Mouse (Mus musculus): ENCODE results near the gene 2310057J18Rik.
"Not testable (repeated sequence)": the region's sequence is repeated elsewhere in the genome, so short reads cannot be mapped to it uniquely, and the experiment has no call there.

The 2310057J18Rik gene

DNA sequence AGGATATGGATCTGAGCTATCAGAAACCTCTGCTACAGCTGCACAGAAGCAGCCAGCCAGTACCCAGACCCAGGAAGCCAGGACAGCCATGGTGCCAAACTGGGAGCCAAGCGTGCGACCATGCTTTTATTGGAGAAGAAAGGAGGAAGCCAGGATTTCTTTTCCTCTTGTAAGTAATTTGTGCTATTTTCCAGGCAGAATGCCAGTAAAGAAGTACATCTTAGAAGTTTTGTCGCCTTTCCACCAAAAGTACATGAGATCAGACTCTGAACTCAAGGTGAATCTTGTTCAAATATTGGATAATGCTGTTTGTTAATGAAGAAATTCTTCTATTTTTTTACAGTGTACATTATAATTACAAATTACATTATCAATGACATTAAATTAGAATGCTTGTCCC is at the start of gene 2310057J18Rik:
Gene 2310057J18Rik, minus strand, starts transcription at position 101 of the 400 bp plus-strand sequence.
- no peak for DNase-seq

DNA sequence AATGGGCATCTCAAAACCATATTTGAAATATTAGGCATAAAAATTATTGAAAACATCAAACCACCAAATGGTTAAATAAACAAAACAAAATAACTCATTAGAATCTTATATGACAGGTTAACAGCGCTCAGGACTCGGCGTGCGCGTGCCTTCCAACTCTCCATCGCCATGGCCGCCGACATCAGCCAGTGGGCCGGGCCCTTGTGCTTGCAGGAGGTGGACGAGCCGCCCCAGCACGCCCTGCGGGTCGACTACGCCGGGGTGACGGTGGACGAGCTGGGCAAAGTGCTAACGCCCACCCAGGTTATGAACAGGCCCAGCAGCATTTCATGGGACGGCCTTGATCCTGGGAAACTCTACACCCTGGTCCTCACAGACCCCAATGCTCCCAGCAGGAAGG is 43.9 kb upstream of the 2310057J18Rik start:
- DNase-seq: not testable (repeated sequence)

DNA sequence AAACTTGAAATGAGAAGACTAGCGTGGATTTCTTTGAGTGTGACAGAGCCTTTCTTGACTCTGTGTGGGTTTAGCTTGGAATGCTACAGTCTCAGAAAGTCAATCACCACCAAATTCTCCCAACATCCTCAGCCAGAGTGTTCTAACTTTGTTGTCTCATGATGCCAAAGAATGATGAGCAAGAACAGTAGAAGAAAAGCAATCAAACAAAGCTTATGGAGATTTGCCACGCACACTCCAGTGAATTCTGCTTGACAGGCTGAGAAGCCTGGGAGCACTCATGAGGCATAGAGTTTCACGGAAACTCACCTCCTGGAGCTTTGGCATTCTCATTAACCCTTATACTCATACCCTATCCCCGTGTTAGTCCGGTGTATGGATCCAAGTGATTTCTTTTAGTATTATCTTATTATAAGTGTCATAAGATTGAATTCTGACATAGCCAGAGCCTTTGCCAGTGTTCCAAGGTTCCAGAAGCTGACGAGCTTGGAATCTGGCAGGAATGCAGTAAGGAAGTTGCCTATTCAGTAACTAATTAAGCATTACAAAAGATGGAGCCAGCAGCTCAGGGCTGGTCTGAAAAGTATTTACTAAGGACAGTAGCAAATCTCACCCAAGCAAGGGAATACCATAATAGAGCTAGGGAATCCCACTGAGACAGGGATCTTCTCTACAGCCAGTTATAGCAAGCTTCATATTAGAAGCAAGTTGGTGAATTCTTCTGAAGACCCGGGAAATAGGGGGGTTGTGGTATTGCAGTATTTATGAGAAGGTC is 33.6 kb upstream of the 2310057J18Rik start:
- no peak for DNase-seq

DNA sequence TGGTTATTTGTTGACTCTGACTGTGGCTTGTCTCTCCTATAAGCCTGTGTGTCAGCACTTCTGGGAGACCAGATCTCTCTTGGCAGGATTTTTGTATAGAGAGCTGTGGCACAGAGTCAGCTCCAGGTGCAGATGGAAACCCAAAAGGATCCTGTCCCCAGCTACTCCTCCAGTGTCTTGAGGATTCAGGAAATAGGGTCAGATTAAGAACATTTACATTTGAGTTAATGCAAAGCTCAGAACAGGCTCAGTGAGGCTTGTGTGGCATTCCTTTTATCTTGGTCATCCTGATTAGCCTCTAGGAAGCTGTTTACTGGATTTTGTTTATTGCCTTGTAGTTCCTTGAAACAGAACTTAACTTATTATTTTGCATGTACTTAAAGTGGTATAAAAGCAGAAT is 11.7 kb upstream of the 2310057J18Rik start:
- DNase-seq: no peak

DNA sequence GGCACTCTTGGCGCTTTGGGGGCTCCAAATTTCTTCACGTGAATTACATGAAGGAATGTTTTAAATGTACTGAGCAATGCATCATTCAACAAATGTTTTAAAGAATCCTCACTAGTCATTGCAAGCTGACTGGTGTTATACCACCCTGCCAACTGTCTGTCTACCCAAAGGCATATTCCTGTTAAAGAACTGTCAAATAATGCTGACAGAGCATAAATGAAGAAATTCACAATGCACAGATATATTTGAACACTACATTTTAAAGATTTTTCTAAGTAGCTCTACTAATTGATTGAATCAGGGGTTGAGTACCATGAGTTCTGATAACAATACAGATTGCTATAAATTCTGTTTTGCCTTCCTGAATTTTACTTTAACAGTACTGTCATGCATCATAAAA is 2.9 kb upstream of the 2310057J18Rik start:
- no peak for DNase-seq

DNA sequence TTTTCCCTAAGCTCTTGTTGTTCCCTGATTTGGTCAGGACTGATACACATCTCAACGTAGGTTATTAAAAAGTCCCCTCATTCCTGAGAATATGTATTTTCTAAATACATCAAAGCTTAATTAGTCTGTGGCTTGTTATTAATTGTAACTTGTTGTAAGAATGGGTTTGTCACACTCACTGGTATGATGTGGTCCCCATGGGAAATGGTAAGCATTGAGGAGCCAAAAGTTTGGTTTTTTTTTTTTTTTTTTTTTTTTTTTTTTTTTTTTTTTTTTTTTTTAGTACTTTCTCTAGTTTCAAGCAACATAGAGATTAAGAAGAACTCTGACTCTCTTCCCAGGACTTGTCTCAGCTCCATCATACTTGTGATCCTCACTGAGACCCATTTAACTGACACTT is 17.9 kb downstream of the 2310057J18Rik start:
- no peak for DNase-seq

DNA sequence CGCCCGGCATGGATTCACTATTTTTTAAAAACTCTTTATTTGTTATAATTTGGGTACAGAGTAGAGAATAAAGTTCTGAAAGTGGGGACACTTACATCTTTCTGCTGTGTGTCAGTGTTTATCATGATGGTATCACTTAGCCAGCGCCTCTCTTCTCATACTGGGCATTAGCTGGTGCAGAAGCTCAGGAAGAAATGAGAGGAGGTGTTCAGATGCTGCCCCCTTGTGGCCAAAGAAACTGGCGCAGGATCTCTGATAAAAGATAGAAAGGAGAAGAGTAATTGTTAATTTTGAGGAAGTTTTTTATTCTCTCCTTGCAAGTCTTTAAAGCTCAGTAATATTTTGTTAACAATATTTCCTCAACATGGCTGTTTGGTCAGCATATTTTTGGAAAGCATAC is 31.0 kb downstream of the 2310057J18Rik start:
- DNase-seq: peak; percentile 9

DNA sequence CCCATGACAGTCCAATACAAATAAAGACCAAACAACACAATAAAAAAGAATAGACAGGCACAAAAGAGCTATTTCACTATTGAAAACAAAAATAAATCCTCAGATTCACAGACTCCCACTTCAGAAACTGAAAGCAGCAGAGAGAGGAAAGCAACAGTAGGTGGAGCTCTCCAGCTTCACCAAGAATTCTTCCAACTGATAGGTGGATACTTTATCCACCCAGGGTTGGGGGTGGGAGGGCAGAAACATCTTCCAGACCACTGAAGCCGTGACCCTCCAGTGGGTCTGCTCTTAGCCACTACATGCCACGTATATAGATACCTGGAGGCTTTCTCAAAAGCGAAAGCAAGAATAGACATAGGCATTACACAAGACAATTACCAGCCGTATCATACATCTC is 31.6 kb downstream of the 2310057J18Rik start:
- no peak for DNase-seq

Data from cerebellum, adult 11-12 months (tissue).